Comparison of ENCODE assay signal across 8 mouse cellular contexts in genomic region chr17:46201151-46201550, GRCm38 (mm10). TPM values are rescaled to one million over a fixed set of nuclear protein-coding genes. Genes with fewer than 3 reads are reported as not detected.
DNase-seq lines count a peak whose midpoint lies in the region; ATAC-seq and TF ChIP-seq lines count a peak whose summit lies in the region.

No protein-coding gene starts in this region.

- no peaks in the 10 kb centered on the region for H3K9me3 ChIP-seq in embryonic facial prominence, embryonic 15.5 days (replicated peaks)
- no peaks in the 10 kb centered on the region for H3K9me3 ChIP-seq in limb, embryonic 12.5 days
- no peaks in the 10 kb centered on the region for H3K9me3 ChIP-seq in stomach, embryonic 16.5 days (replicated peaks; ENCODE audit: control insufficient read depth, low read length)

- H3K27me3 ChIP-seq in testis, adult 2 months (ENCODE audit: control insufficient read depth, insufficient read depth, low read length): no peaks in the 10 kb centered on the region
- H3K27me3 ChIP-seq in embryonic facial prominence, embryonic 15.5 days: no peaks in the 10 kb centered on the region
- H3K27me3 ChIP-seq in limb, embryonic 12.5 days: no peaks in the 10 kb centered on the region
- no peaks in the 10 kb centered on the region for H3K27me3 ChIP-seq in stomach, embryonic 16.5 days (ENCODE audit: control insufficient read depth, insufficient read depth, low read length)
- no peaks in the 10 kb centered on the region for H3K27me3 ChIP-seq in thymus, adult 2 months (ENCODE audit: control insufficient read depth, insufficient read depth, low read length)

- H3K27ac ChIP-seq in testis, adult 2 months (ENCODE audit: control insufficient read depth, insufficient read depth, low read depth, low read length): no peak overlapping the region
- no peak overlapping the region for H3K27ac ChIP-seq in embryonic facial prominence, embryonic 15.5 days (replicated peaks)
- no peak overlapping the region for H3K27ac ChIP-seq in limb, embryonic 12.5 days
- no peak overlapping the region for H3K27ac ChIP-seq in stomach, embryonic 16.5 days (ENCODE audit: low read length)
- no peak overlapping the region for H3K27ac ChIP-seq in thymus, adult 2 months (ENCODE audit: control insufficient read depth, insufficient read depth, low read length)

- H3K9ac ChIP-seq in embryonic facial prominence, embryonic 15.5 days: no peak overlapping the region
- 0 out of 2 replicates have a peak overlapping the region, but pooled peaks have one; percentile 13 for H3K9ac ChIP-seq in limb, embryonic 12.5 days (replicated peaks)
- peak overlapping the region; percentile 57; the same call in 1 of the 2 replicates for H3K9ac ChIP-seq in stomach, embryonic 16.5 days (ENCODE audit: low read length)

- TF ChIP-seq POLR2A in testis, adult 2 months (IDR thresholded peaks at IDR 0.05; ENCODE audit: control insufficient read depth, low read depth, low read length): no peak
- TF ChIP-seq POLR2A in thymus, adult 2 months (IDR thresholded peaks at IDR 0.05; ENCODE audit: control insufficient read depth, extremely low read depth, insufficient read depth, low read length, poor library complexity): no peak

- peak overlapping the region; percentile 76 for H3K4me2 ChIP-seq in embryonic facial prominence, embryonic 15.5 days (replicated peaks)
- H3K4me2 ChIP-seq in limb, embryonic 12.5 days: peak overlapping the region; percentile 92
- H3K4me2 ChIP-seq in stomach, embryonic 16.5 days (ENCODE audit: low read depth, low read length): peak overlapping the region; percentile 91

- H3K4me1 ChIP-seq in testis, adult 2 months (ENCODE audit: control insufficient read depth, insufficient read depth, low read length): peaks cover 2% of the 10 kb centered on the region
- peaks cover 25% of the 10 kb centered on the region for H3K4me1 ChIP-seq in embryonic facial prominence, embryonic 15.5 days
- H3K4me1 ChIP-seq in limb, embryonic 12.5 days (replicated peaks): peaks cover 25% of the 10 kb centered on the region
- H3K4me1 ChIP-seq in stomach, embryonic 16.5 days (ENCODE audit: control insufficient read depth, insufficient read depth, low read length): peaks cover 17% of the 10 kb centered on the region
- H3K4me1 ChIP-seq in thymus, adult 2 months (replicated peaks; ENCODE audit: control insufficient read depth, insufficient read depth, low read length): peaks cover 7% of the 10 kb centered on the region

- TF ChIP-seq CTCF in testis, adult 2 months (IDR thresholded peaks at IDR 0.05; ENCODE audit: control insufficient read depth, insufficient read depth, insufficient replicate concordance, low read depth, low read length): no peak
- TF ChIP-seq CTCF in thymus, adult 2 months (IDR thresholded peaks at IDR 0.05; ENCODE audit: borderline replicate concordance, control insufficient read depth, extremely low read depth, insufficient read depth, low read length, poor library complexity): no peak

- 0 out of 2 replicates have a peak, but pooled peaks cover 2% of the 10 kb centered on the region for H3K36me3 ChIP-seq in testis, adult 2 months (ENCODE audit: control insufficient read depth, insufficient read depth, low read length)
- peaks cover 47% of the 10 kb centered on the region for H3K36me3 ChIP-seq in embryonic facial prominence, embryonic 15.5 days
- H3K36me3 ChIP-seq in limb, embryonic 12.5 days: peaks cover 50% of the 10 kb centered on the region
- H3K36me3 ChIP-seq in stomach, embryonic 16.5 days (ENCODE audit: control insufficient read depth, insufficient read depth, low read length): peaks cover 1% of the 10 kb centered on the region; the same call in 1 of the 2 replicates
- peaks cover 18% of the 10 kb centered on the region for H3K36me3 ChIP-seq in thymus, adult 2 months (ENCODE audit: control insufficient read depth, insufficient read depth, low read length)

- WGBS in embryonic facial prominence, embryonic 15.5 days: 53% methylated on average over 6 of the region's 6 CpGs
- 76% methylated on average over 6 of the region's 6 CpGs for WGBS in limb, embryonic 12.5 days
- 44% methylated on average over 6 of the region's 6 CpGs for whole genome bisulfite sequencing in stomach, embryonic 16.5 days
- 80% methylated on average over 6 of the region's 6 CpGs for WGBS in thymus, adult 2 months

- DNase-seq in testis, postnatal 10 days (ENCODE audit: low spot score): no peak
- no peak for DNase-seq in thymus, adult 2 months
- DNase-seq in retina, postnatal 1 day: no peak
- no peak for DNase-seq in right cerebral cortex, postnatal 14 days

- no peak for ATAC-seq in embryonic facial prominence, embryonic 15.5 days (ENCODE audit: insufficient number of reproducible peaks, low FRiP score, low TSS enrichment, low read depth)
- ATAC-seq in limb, embryonic 12.5 days (ENCODE audit: insufficient number of reproducible peaks, insufficient read depth, low FRiP score, low TSS enrichment, low read depth): no peak
- no peak for ATAC-seq in stomach, embryonic 16.5 days (ENCODE audit: insufficient read depth, low FRiP score)

- peak overlapping the region; percentile 64 for H3K4me3 ChIP-seq in testis, adult 2 months (ENCODE audit: control insufficient read depth, low read depth, low read length)
- H3K4me3 ChIP-seq in embryonic facial prominence, embryonic 15.5 days (replicated peaks): peak overlapping the region; percentile 99
- H3K4me3 ChIP-seq in limb, embryonic 12.5 days (replicated peaks): peak overlapping the region; percentile 94
- H3K4me3 ChIP-seq in stomach, embryonic 16.5 days (replicated peaks; ENCODE audit: low read length): peak overlapping the region; percentile 89
- H3K4me3 ChIP-seq in thymus, adult 2 months (ENCODE audit: control insufficient read depth, insufficient read depth, low read length): no peak overlapping the region

RNA-seq across cellular contexts. Expression of gene Polh, which starts 1.3 kb away (rescaled TPM):
- polyA plus RNA-seq in testis, adult 2 months (2012; rRNA removed): 8.1 and 8.7 TPM in 2 replicates
- 18.4 and 20.2 TPM in 2 replicates for polyA plus RNA-seq in embryonic facial prominence, embryonic 15.5 days (2015; fragmentation: Nextera tagmentation; extraction: Ambion mirVana)
- polyA plus RNA-seq in limb, embryonic 12.5 days (2016; fragmentation: Nextera tagmentation; extraction: Ambion mirVana): 15.4 and 16.0 TPM in 2 replicates
- 14.9 and 15.1 TPM in 2 replicates for polyA plus RNA-seq in stomach, embryonic 16.5 days (2015; fragmentation: Nextera tagmentation; extraction: Ambion mirVana)
- polyA plus RNA-seq in thymus, adult 2 months (2012; rRNA removed): 18.4 and 20.4 TPM in 2 replicates

RNA-seq across cellular contexts. Expression of gene Xpo5, which starts 1.4 kb away (rescaled TPM):
- 25.1 and 26.4 TPM in 2 replicates for polyA plus RNA-seq in testis, adult 2 months (2012; rRNA removed)
- polyA plus RNA-seq in embryonic facial prominence, embryonic 15.5 days (2015; fragmentation: Nextera tagmentation; extraction: Ambion mirVana): 33.0 and 35.0 TPM in 2 replicates
- polyA plus RNA-seq in limb, embryonic 12.5 days (2016; fragmentation: Nextera tagmentation; extraction: Ambion mirVana): 61.6 and 63.1 TPM in 2 replicates
- 32.7 and 32.9 TPM in 2 replicates for polyA plus RNA-seq in stomach, embryonic 16.5 days (2015; fragmentation: Nextera tagmentation; extraction: Ambion mirVana)
- 40.0 and 40.4 TPM in 2 replicates for polyA plus RNA-seq in thymus, adult 2 months (2012; rRNA removed)

RNA-seq across cellular contexts. Expression of gene Gtpbp2, which starts 40.3 kb away (rescaled TPM):
- polyA plus RNA-seq in testis, adult 2 months (2012; rRNA removed): 149 and 155 TPM in 2 replicates
- 43.3 and 45.4 TPM in 2 replicates for polyA plus RNA-seq in embryonic facial prominence, embryonic 15.5 days (2015; fragmentation: Nextera tagmentation; extraction: Ambion mirVana)
- polyA plus RNA-seq in limb, embryonic 12.5 days (2016; fragmentation: Nextera tagmentation; extraction: Ambion mirVana): 46.5 and 51.0 TPM in 2 replicates
- 37.9 and 39.2 TPM in 2 replicates for polyA plus RNA-seq in stomach, embryonic 16.5 days (2015; fragmentation: Nextera tagmentation; extraction: Ambion mirVana)
- polyA plus RNA-seq in thymus, adult 2 months (2012; rRNA removed): 280 and 339 TPM in 2 replicates

RNA-seq across cellular contexts. Expression of gene Polr1c, which starts 46.7 kb away (rescaled TPM):
- polyA plus RNA-seq in testis, adult 2 months (2012; rRNA removed): 57.5 and 68.8 TPM in 2 replicates
- polyA plus RNA-seq in embryonic facial prominence, embryonic 15.5 days (2015; fragmentation: Nextera tagmentation; extraction: Ambion mirVana): 81.3 and 83.1 TPM in 2 replicates
- 109 and 111 TPM in 2 replicates for polyA plus RNA-seq in limb, embryonic 12.5 days (2016; fragmentation: Nextera tagmentation; extraction: Ambion mirVana)
- polyA plus RNA-seq in stomach, embryonic 16.5 days (2015; fragmentation: Nextera tagmentation; extraction: Ambion mirVana): 67.9 and 72.6 TPM in 2 replicates
- polyA plus RNA-seq in thymus, adult 2 months (2012; rRNA removed): 52.6 and 60.6 TPM in 2 replicates

RNA-seq across cellular contexts. Expression of gene Yipf3, which starts 46.7 kb away (rescaled TPM):
- 67.9 and 75.4 TPM in 2 replicates for polyA plus RNA-seq in testis, adult 2 months (2012; rRNA removed)
- 141 and 147 TPM in 2 replicates for polyA plus RNA-seq in embryonic facial prominence, embryonic 15.5 days (2015; fragmentation: Nextera tagmentation; extraction: Ambion mirVana)
- 65.6 and 73.5 TPM in 2 replicates for polyA plus RNA-seq in limb, embryonic 12.5 days (2016; fragmentation: Nextera tagmentation; extraction: Ambion mirVana)
- polyA plus RNA-seq in stomach, embryonic 16.5 days (2015; fragmentation: Nextera tagmentation; extraction: Ambion mirVana): 111 and 120 TPM in 2 replicates
- polyA plus RNA-seq in thymus, adult 2 months (2012; rRNA removed): 250 and 292 TPM in 2 replicates
